ENCODE assay signal across 22 mouse cellular contexts in genomic region chr6:113063363-113063762, GRCm38 (mm10).
"Had no signal": no experiment of that assay in that cellular context is flagged by ENCODE, and none has a peak within 500 bp of the region (broad histone marks: within the 10 kb centered on the region; RNA-seq: fewer than 3 reads in every experiment).

No protein-coding gene starts in this region.

- ATAC-seq: hindbrain, postnatal 0 days had no signal

- H3K4me3 ChIP-seq: gastrocnemius, adult 2 months; heart, embryonic 10.5 days; heart, embryonic 12.5 days; hindbrain, embryonic 10.5 days; hindbrain, embryonic 12.5 days; layer of hippocampus, adult 2 months; left cerebral cortex, adult 2 months; limb, embryonic 13.5 days; limb, embryonic 15.5 days had no signal

- H3K9me3 ChIP-seq: heart, embryonic 10.5 days; heart, embryonic 12.5 days; hindbrain, embryonic 10.5 days; hindbrain, embryonic 12.5 days; limb, embryonic 13.5 days; limb, embryonic 15.5 days had no signal

- H3K4me1 ChIP-seq: heart, embryonic 10.5 days; hindbrain, embryonic 10.5 days; hindbrain, embryonic 12.5 days; limb, embryonic 13.5 days; limb, embryonic 15.5 days had no signal

- H3K4me2 ChIP-seq: heart, embryonic 12.5 days; hindbrain, embryonic 12.5 days; hindbrain, embryonic 14.5 days; limb, embryonic 13.5 days; limb, embryonic 15.5 days had no signal

- H3K27me3 ChIP-seq: heart, embryonic 12.5 days; hindbrain, embryonic 12.5 days; limb, embryonic 13.5 days; limb, embryonic 15.5 days had no signal

- H3K9ac ChIP-seq: heart, embryonic 12.5 days; hindbrain, embryonic 12.5 days; hindbrain, embryonic 14.5 days; limb, embryonic 13.5 days; limb, embryonic 15.5 days had no signal

- H3K27ac ChIP-seq: gastrocnemius, adult 2 months; heart, embryonic 10.5 days; hindbrain, embryonic 10.5 days; hindbrain, embryonic 12.5 days; hindbrain, embryonic 14.5 days; hindbrain, postnatal 0 days; layer of hippocampus, adult 2 months; left cerebral cortex, adult 2 months; limb, embryonic 13.5 days; limb, embryonic 15.5 days had no signal

- DNase-seq: gastrocnemius, adult 2 months; gastrocnemius, postnatal 10 days; gastrocnemius, postnatal 25 days; heart, adult 18-20 months; heart, postnatal 10 days; heart, postnatal 4 days; kidney, adult 18-20 months; kidney, adult 8-10 months; kidney, postnatal 10 days; kidney, postnatal 25 days; kidney, postnatal 4 days; left cerebral cortex, postnatal 4 days had no signal
